Mouse (Mus musculus): ENCODE data around the gene Wnt3.

GRCm38 (mm10) chr11:103854294-103854693, 80.3 kb downstream of the Wnt3 start:
- TF ChIP-seq EP300 (IDR thresholded peaks at IDR 0.05) = no peak
- no peak for TF ChIP-seq CTCF (IDR thresholded peaks at IDR 0.05)

Measured in lung, postnatal 0 days (tissue).